Mouse (Mus musculus) liver, embryonic 16.5 days (tissue): ENCODE data around the gene Vps33b. TPM values are rescaled to one million over a fixed set of nuclear protein-coding genes. Genes with fewer than 3 reads are reported as not detected.

Experiments used
- ATAC-seq: fragments of 200-750 bp; cut with Nextera tagmentation; 2 replicates; pipeline ENCODE4 v1.8.0; 2017; ENCODE audit warnings: low read depth, mild to moderate bottlenecking, moderate number of reproducible peaks, moderate library complexity
- H3K27ac ChIP-seq: fragments of 300-500 bp; sonication (generic); 2 replicates; pipeline ENCODE4 v1.5.1; 2014; ENCODE audit warnings: mild to moderate bottlenecking, low read length
- H3K27me3 ChIP-seq: fragments of 300-500 bp; sonication (generic); 2 replicates; pipeline ENCODE4 v1.6.1; 2014; ENCODE audit warnings: low read depth, low read length, mixed read lengths; ENCODE audit not compliant: control insufficient read depth, insufficient read depth
- H3K36me3 ChIP-seq: fragments of 300-500 bp; sonication (generic); 2 replicates; pipeline ENCODE4 v1.6.1; 2014; ENCODE audit warnings: mild to moderate bottlenecking; ENCODE audit not compliant: control insufficient read depth, insufficient read depth
- H3K4me1 ChIP-seq: fragments of 300-500 bp; sonication (generic); 2 replicates; pipeline ENCODE4 v1.6.1; 2014; ENCODE audit warnings: low read depth, low read length, mixed read lengths; ENCODE audit not compliant: control insufficient read depth
- H3K4me2 ChIP-seq: fragments of 300-500 bp; sonication (generic); 2 replicates; pipeline ENCODE4 v1.6.1; 2014; ENCODE audit warnings: low read depth, low read length, mixed read lengths
- H3K4me3 ChIP-seq: fragments of 300-500 bp; sonication (generic); 2 replicates; pipeline ENCODE4 v1.5.1; 2014; ENCODE audit warnings: low read depth, mild to moderate bottlenecking, low read length
- H3K9ac ChIP-seq: fragments of 300-500 bp; sonication (generic); 2 replicates; pipeline ENCODE4 v1.6.1; 2014; ENCODE audit warnings: low read depth, low read length
- H3K9me3 ChIP-seq: fragments of 300-500 bp; sonication (generic); replicated peaks from 2 replicates; pipeline ENCODE4 v1.6.1; 2016; ENCODE audit warnings: low read length; ENCODE audit not compliant: control insufficient read depth
- WGBS: fragments of 180-500 bp; shearing (Covaris S2); extraction: QIAGEN DNeasy Blood & Tissue Kit; methylation state at CpG from one replicate; pipeline ENCODE4 v1.1.7; 2014; ENCODE audit not compliant: insufficient replicate concordance; 5-methylcytosine and 5-hydroxymethylcytosine counted together
- polyA plus RNA-seq: library from polyadenylated mRNA; unstranded; fragments of >200 nt; fragmentation: Nextera tagmentation; extraction: Ambion mirVana; gene quantifications from 2 replicates; pipeline ENCODE4 v1.2.1, GENCODE M21; 2015

The Vps33b gene
- polyA plus RNA-seq, result 4.3 and 5.0 TPM in 2 replicates

GRCm38 (mm10) chr7:80268897-80269750 is at the start of gene Vps33b:
Gene Vps33b, plus strand, starts transcription at chr7:80269649.
- peak within 1 kb of the TSS; percentile 75 for H3K27ac ChIP-seq
- no peaks in the 10 kb centered on the region for H3K27me3 ChIP-seq
- H3K9ac ChIP-seq, result peak within 1 kb of the TSS; percentile 76
- peaks cover 20% of the 10 kb centered on the region for H3K4me1 ChIP-seq
- 3% methylated on average over 21 of the region's 21 CpGs for WGBS
- H3K9me3 ChIP-seq, result no peaks in the 10 kb centered on the region
- H3K36me3 ChIP-seq, result peaks cover 27% of the 10 kb centered on the region
- peak within 1 kb of the TSS; percentile 81 for H3K4me2 ChIP-seq
- H3K4me3 ChIP-seq, result peak within 1 kb of the TSS; percentile 80
- peak; percentile 96 for ATAC-seq

- Histone ChIP-seq H3K9ac (no peak overlapping the region), H3K27me3 (no peaks in the 10 kb centered on the region), H3K9me3 (no peaks in the 10 kb centered on the region), H3K4me2 (no peak overlapping the region), H3K36me3 (peaks cover 92% of the 10 kb centered on the region), H3K4me1 (peaks cover 4% of the 10 kb centered on the region), H3K4me3 (no peak overlapping the region), H3K27ac (no peak overlapping the region)
- no peak for ATAC-seq
- WGBS, result 90% methylated on average over 9 of the region's 9 CpGs
Observed at GRCm38 (mm10) chr7:80220237-80220797, 49.1 kb upstream of the Vps33b start.

- H3K36me3 ChIP-seq, result peaks cover 92% of the 10 kb centered on the region
- no peak overlapping the region for H3K4me3 ChIP-seq
- H3K27ac ChIP-seq, result no peak overlapping the region
- no peaks in the 10 kb centered on the region for H3K27me3 ChIP-seq
- H3K4me1 ChIP-seq, result no peaks in the 10 kb centered on the region
- H3K4me2 ChIP-seq, result no peak overlapping the region
- no peak for ATAC-seq
- H3K9ac ChIP-seq, result no peak overlapping the region
- WGBS, result 88% methylated on average over 4 of the region's 4 CpGs
- H3K9me3 ChIP-seq, result no peaks in the 10 kb centered on the region
Observed at GRCm38 (mm10) chr7:80221179-80221750, 48.2 kb upstream of the Vps33b start.

GRCm38 (mm10) chr7:80227065-80227464 is 42.4 kb upstream of the Vps33b start:
- Histone ChIP-seq H3K36me3 (peaks cover 49% of the 10 kb centered on the region), H3K4me2 (no peak overlapping the region), H3K4me3 (no peak overlapping the region), H3K27ac (no peak overlapping the region), H3K4me1 (peaks cover 25% of the 10 kb centered on the region), H3K27me3 (no peaks in the 10 kb centered on the region), H3K9ac (no peak overlapping the region), H3K9me3 (no peaks in the 10 kb centered on the region)
- no peak for ATAC-seq
- 91% methylated on average over 4 of the region's 4 CpGs for WGBS

- Histone ChIP-seq H3K4me1 (peaks cover 30% of the 10 kb centered on the region), H3K9me3 (no peaks in the 10 kb centered on the region), H3K4me3 (no peak overlapping the region), H3K9ac (no peak overlapping the region; the same call in 1 of the 2 replicates), H3K4me2 (no peak overlapping the region), H3K27me3 (no peaks in the 10 kb centered on the region), H3K27ac (no peak overlapping the region), H3K36me3 (peaks cover 22% of the 10 kb centered on the region)
- ATAC-seq, result no peak
- 34% methylated on average over 6 of the region's 6 CpGs for WGBS
Observed at GRCm38 (mm10) chr7:80230196-80230595, 39.3 kb upstream of the Vps33b start.

GRCm38 (mm10) chr7:80231971-80232488 is 37.4 kb upstream of the Vps33b start:
- Histone ChIP-seq H3K27me3 (no peaks in the 10 kb centered on the region), H3K27ac (peak overlapping the region; percentile 91), H3K9me3 (no peaks in the 10 kb centered on the region), H3K4me3 (peak overlapping the region; percentile 77), H3K4me2 (peak overlapping the region; percentile 82), H3K4me1 (peaks cover 30% of the 10 kb centered on the region), H3K9ac (peak overlapping the region; percentile 81), H3K36me3 (peaks cover 6% of the 10 kb centered on the region)
- ATAC-seq, result peak; percentile 28
- WGBS, result under 1% methylated on average over 29 of the region's 29 CpGs

- ATAC-seq, result peak; percentile 100
- peak within 1 kb of the TSS; percentile 91 for H3K27ac ChIP-seq
- H3K4me1 ChIP-seq, result peaks cover 30% of the 10 kb centered on the region
- 0% methylated on average over 56 of the region's 56 CpGs for WGBS
- H3K4me2 ChIP-seq, result peak within 1 kb of the TSS; percentile 86
- peaks cover under 1% of the 10 kb centered on the region; the same call in 1 of the 2 replicates for H3K36me3 ChIP-seq
- peak within 1 kb of the TSS; percentile 81 for H3K9ac ChIP-seq
- H3K9me3 ChIP-seq, result no peaks in the 10 kb centered on the region
- H3K27me3 ChIP-seq, result no peaks in the 10 kb centered on the region
- peak within 1 kb of the TSS; percentile 77 for H3K4me3 ChIP-seq
Observed at GRCm38 (mm10) chr7:80232489-80233029, 36.9 kb upstream of the Vps33b start, which contains the start of the genes Cib1 and Gdpgp1. Gene Cib1, minus strand, starts transcription at chr7:80232813. Gene Gdpgp1, plus strand, starts transcription at chr7:80232865.

GRCm38 (mm10) chr7:80233799-80234198 is 35.6 kb upstream of the Vps33b start:
- peak overlapping the region; percentile 86 for H3K4me2 ChIP-seq
- WGBS, result 39% methylated on average over 9 of the region's 9 CpGs
- H3K9me3 ChIP-seq, result no peaks in the 10 kb centered on the region
- 0 out of 2 replicates have a peak overlapping the region, but pooled peaks have one; percentile 22 for H3K9ac ChIP-seq
- no peak for ATAC-seq
- no peaks in the 10 kb centered on the region for H3K27me3 ChIP-seq
- peaks cover 30% of the 10 kb centered on the region for H3K4me1 ChIP-seq
- H3K27ac ChIP-seq, result no peak overlapping the region
- no peaks in the 10 kb centered on the region for H3K36me3 ChIP-seq
- peak overlapping the region; percentile 77 for H3K4me3 ChIP-seq
